Mouse (Mus musculus) neural tube, embryonic 13.5 days (tissue): ENCODE results near the gene Fgfbp1. TPM values are rescaled to one million over a fixed set of nuclear protein-coding genes. Genes with fewer than 3 reads are reported as not detected.

Source experiments
- ATAC-seq: fragments of 200-750 bp; cut with Nextera tagmentation; 2 replicates; pipeline ENCODE4 v1.8.0; 2017; ENCODE audit warnings: low read depth, mild to moderate bottlenecking, moderate TSS enrichment, moderate library complexity
- H3K27ac ChIP-seq: fragments of 300-500 bp; sonication (generic); replicated peaks from 2 replicates; pipeline ENCODE4 v1.5.1; 2015; ENCODE audit warnings: moderate library complexity, mild to moderate bottlenecking, inconsistent platforms
- H3K27me3 ChIP-seq: fragments of 300-500 bp; sonication (generic); 2 replicates; pipeline ENCODE4 v1.6.1; 2015; ENCODE audit warnings: mild to moderate bottlenecking, inconsistent platforms
- H3K36me3 ChIP-seq: fragments of 300-500 bp; sonication (generic); 2 replicates; pipeline ENCODE4 v1.6.1; 2015; ENCODE audit warnings: mild to moderate bottlenecking, inconsistent platforms
- H3K4me1 ChIP-seq: fragments of 300-500 bp; sonication (generic); replicated peaks from 2 replicates; pipeline ENCODE4 v1.6.1; 2015; ENCODE audit warnings: inconsistent platforms
- H3K4me2 ChIP-seq: fragments of 300-500 bp; sonication (generic); 2 replicates; pipeline ENCODE4 v1.6.1; 2015; ENCODE audit warnings: inconsistent platforms, mild to moderate bottlenecking, moderate library complexity
- H3K4me3 ChIP-seq: fragments of 300-500 bp; sonication (generic); 2 replicates; pipeline ENCODE4 v1.5.1; 2015; ENCODE audit warnings: mild to moderate bottlenecking, inconsistent platforms
- H3K9ac ChIP-seq: fragments of 300-500 bp; sonication (generic); 2 replicates; pipeline ENCODE4 v1.6.1; 2015; ENCODE audit warnings: moderate library complexity, mild to moderate bottlenecking, inconsistent platforms
- H3K9me3 ChIP-seq: fragments of 300-500 bp; sonication (generic); 2 replicates; pipeline ENCODE4 v1.6.1; 2016; ENCODE audit warnings: inconsistent platforms
- WGBS: fragments of 180-500 bp; shearing (Covaris S2); methylation state at CpG from one replicate; pipeline ENCODE4 v1.1.7; 2015; 5-methylcytosine and 5-hydroxymethylcytosine counted together
- polyA plus RNA-seq: library from polyadenylated mRNA; unstranded; fragments of >200 nt; fragmentation: Nextera tagmentation; extraction: Ambion mirVana; gene quantifications from 2 replicates; pipeline ENCODE4 v1.2.1, GENCODE M21; 2015

Gene Fgfbp1
- 4.8 and 5.3 TPM in 2 replicates for polyA plus RNA-seq

DNA sequence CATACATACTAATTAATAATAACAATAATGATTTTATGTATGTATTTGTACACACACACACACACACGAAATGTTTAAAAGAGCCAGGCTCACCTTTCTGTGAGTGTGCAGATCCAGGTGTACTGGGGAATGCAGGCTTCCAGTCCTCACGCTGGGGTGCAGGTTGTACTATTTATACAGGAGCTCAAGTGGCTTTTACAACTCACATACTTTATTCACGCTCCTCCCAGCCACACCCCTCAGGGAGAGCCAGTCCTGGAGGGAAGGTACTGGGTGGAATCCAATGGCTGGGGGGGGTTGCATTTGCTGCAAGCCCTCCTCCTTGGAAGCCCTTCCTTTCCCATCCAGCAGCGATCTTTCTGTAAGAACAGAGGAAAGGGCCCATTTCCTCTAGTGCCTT is at the start of gene Fgfbp1:
Fgfbp1 (minus strand) TSS at position 160 of the 400 bp plus-strand sequence.
- no peak for ATAC-seq
- Histone ChIP-seq H3K4me2 (no peak within 1 kb of the TSS), H3K27me3 (no peaks in the 10 kb centered on the region), H3K4me1 (no peaks in the 10 kb centered on the region), H3K27ac (no peak within 1 kb of the TSS), H3K36me3 (no peaks in the 10 kb centered on the region), H3K4me3 (no peak within 1 kb of the TSS), H3K9ac (no peak within 1 kb of the TSS), H3K9me3 (no peaks in the 10 kb centered on the region)
- 63% methylated on average over 4 of the region's 4 CpGs for WGBS

GRCm38 (mm10) chr5:43998295-43998989 is 16.9 kb upstream of the Fgfbp1 start:
- peaks cover 20% of the 10 kb centered on the region for H3K36me3 ChIP-seq
- H3K27me3 ChIP-seq, result no peaks in the 10 kb centered on the region
- H3K4me1 ChIP-seq, result no peaks in the 10 kb centered on the region
- ATAC-seq, result no peak
- H3K4me2 ChIP-seq, result no peak overlapping the region
- H3K4me3 ChIP-seq, result no peak overlapping the region
- H3K9me3 ChIP-seq, result no peaks in the 10 kb centered on the region
- H3K27ac ChIP-seq, result no peak overlapping the region
- WGBS, result 95% methylated on average over 9 of the region's 9 CpGs
- no peak overlapping the region for H3K9ac ChIP-seq

- no peaks in the 10 kb centered on the region for H3K9me3 ChIP-seq
- H3K4me1 ChIP-seq, result no peaks in the 10 kb centered on the region
- H3K4me2 ChIP-seq, result no peak overlapping the region
- H3K9ac ChIP-seq, result no peak overlapping the region
- no peak for ATAC-seq
- H3K36me3 ChIP-seq, result peaks cover 18% of the 10 kb centered on the region
- WGBS, result 92% methylated on average over 8 of the region's 8 CpGs
- H3K27me3 ChIP-seq, result no peaks in the 10 kb centered on the region
- H3K27ac ChIP-seq, result no peak overlapping the region
- no peak overlapping the region for H3K4me3 ChIP-seq
Observed at GRCm38 (mm10) chr5:43997626-43998025, 16.0 kb upstream of the Fgfbp1 start.

DNA sequence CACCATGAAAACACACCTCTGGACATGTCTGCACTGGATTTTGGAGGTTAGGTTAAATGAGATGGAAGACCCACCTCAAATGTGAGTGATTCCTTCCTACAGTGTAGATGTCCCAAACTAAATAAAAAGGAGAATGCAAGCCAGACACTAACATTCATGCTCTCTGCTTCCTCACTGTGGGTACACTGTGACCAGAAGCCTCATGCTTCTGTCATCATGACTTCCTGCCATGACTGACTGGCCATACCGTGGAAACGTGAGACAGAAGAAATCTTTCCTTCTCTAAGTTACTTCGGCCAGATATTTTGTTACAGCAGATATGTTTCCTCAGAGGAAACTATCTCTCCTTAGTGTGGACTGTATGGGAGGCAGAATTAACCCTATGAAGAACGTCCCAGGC is 14.6 kb upstream of the Fgfbp1 start:
- H3K27me3 ChIP-seq, result no peaks in the 10 kb centered on the region
- no peak for ATAC-seq

GRCm38 (mm10) chr5:43994981-43995380 is 13.4 kb upstream of the Fgfbp1 start:
- 91% methylated on average over 2 of the region's 2 CpGs for WGBS
- H3K9me3 ChIP-seq, result no peaks in the 10 kb centered on the region
- no peak overlapping the region for H3K4me3 ChIP-seq
- H3K4me1 ChIP-seq, result no peaks in the 10 kb centered on the region
- no peaks in the 10 kb centered on the region for H3K27me3 ChIP-seq
- H3K4me2 ChIP-seq, result no peak overlapping the region
- H3K9ac ChIP-seq, result no peak overlapping the region
- ATAC-seq, result no peak
- no peak overlapping the region for H3K27ac ChIP-seq
- 0 out of 2 replicates have a peak, but pooled peaks cover 3% of the 10 kb centered on the region for H3K36me3 ChIP-seq

More for the DNA sequence above, 14.6 kb upstream of the Fgfbp1 start:
- no peak overlapping the region for H3K27ac ChIP-seq
- 85% methylated on average over 4 of the region's 4 CpGs for WGBS
- no peak overlapping the region for H3K9ac ChIP-seq
- H3K9me3 ChIP-seq, result no peaks in the 10 kb centered on the region
- H3K36me3 ChIP-seq, result peaks cover 8% of the 10 kb centered on the region
- no peaks in the 10 kb centered on the region for H3K4me1 ChIP-seq
- H3K4me2 ChIP-seq, result no peak overlapping the region
- H3K4me3 ChIP-seq, result no peak overlapping the region

GRCm38 (mm10) chr5:43990316-43990715 is 8.7 kb upstream of the Fgfbp1 start:
- Histone ChIP-seq H3K4me1 (no peaks in the 10 kb centered on the region), H3K9me3 (no peaks in the 10 kb centered on the region), H3K36me3 (no peaks in the 10 kb centered on the region), H3K4me3 (no peak overlapping the region), H3K4me2 (no peak overlapping the region), H3K27ac (no peak overlapping the region), H3K27me3 (no peaks in the 10 kb centered on the region), H3K9ac (no peak overlapping the region)
- no peak; the same call in 1 of the 2 replicates for ATAC-seq
- WGBS, result 52% methylated on average over 6 of the region's 6 CpGs

- Histone ChIP-seq H3K9ac (no peak overlapping the region), H3K27ac (no peak overlapping the region), H3K4me3 (no peak overlapping the region), H3K4me1 (no peaks in the 10 kb centered on the region), H3K4me2 (no peak overlapping the region), H3K36me3 (no peaks in the 10 kb centered on the region), H3K9me3 (no peaks in the 10 kb centered on the region), H3K27me3 (no peaks in the 10 kb centered on the region)
- no peak for ATAC-seq
- WGBS, result 82% methylated on average over 5 of the region's 5 CpGs
Observed at GRCm38 (mm10) chr5:43989017-43989416, 7.4 kb upstream of the Fgfbp1 start.

DNA sequence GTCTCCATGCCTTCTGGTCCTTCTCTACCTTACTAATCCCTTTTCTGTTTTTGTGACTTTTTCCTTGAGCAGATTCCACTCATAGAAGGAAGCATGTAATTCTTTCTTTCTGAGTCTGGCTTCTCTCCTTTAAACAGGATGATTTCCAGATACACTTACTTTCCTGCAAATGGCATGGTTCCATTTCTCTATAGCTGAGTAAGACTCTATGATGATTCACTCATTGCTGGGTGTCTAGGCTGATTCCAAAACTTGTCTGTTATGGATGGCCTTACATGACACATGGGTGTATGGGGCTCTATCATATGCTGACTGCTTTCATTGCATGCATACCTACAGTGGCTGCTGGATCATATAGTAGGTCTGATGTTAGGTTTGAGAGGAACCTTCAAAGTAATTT is 4.6 kb upstream of the Fgfbp1 start:
- Histone ChIP-seq H3K36me3 (no peaks in the 10 kb centered on the region), H3K27me3 (no peaks in the 10 kb centered on the region), H3K27ac (no peak overlapping the region), H3K4me1 (no peaks in the 10 kb centered on the region), H3K9ac (no peak overlapping the region), H3K9me3 (no peaks in the 10 kb centered on the region), H3K4me3 (no peak overlapping the region), H3K4me2 (no peak overlapping the region)
- no peak for ATAC-seq

DNA sequence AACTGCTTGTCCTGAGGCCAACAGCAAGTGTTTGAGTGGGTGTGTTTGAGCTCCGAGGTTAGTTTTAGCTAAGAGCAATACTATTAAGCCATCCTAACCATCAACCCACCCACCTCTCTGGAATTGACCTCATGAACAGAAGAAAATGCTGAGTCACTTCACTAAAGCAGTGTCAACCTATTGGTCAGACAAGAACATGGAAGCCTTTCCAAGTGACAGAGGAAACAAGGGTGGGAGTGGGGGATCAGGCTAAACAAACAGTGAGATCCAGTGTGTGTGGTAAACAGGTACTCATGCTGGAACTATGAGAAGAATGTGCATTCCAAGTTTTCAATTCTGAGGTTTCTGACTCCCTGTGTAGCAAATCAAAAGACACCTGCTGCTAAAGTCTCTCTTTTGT is 1.3 kb upstream of the Fgfbp1 start:
- Histone ChIP-seq H3K4me1 (no peaks in the 10 kb centered on the region), H3K36me3 (no peaks in the 10 kb centered on the region), H3K9me3 (no peaks in the 10 kb centered on the region), H3K27me3 (no peaks in the 10 kb centered on the region), H3K9ac (no peak overlapping the region), H3K4me2 (no peak overlapping the region), H3K27ac (no peak overlapping the region), H3K4me3 (no peak overlapping the region)
- no peak for ATAC-seq
- WGBS, result 65% methylated on average over 1 of the region's 1 CpGs

GRCm38 (mm10) chr5:43980397-43980796 is 1.2 kb downstream of the Fgfbp1 start:
- H3K27me3 ChIP-seq, result no peaks in the 10 kb centered on the region
- no peak overlapping the region for H3K4me2 ChIP-seq
- H3K4me3 ChIP-seq, result no peak overlapping the region
- no peaks in the 10 kb centered on the region for H3K4me1 ChIP-seq
- no peaks in the 10 kb centered on the region for H3K9me3 ChIP-seq
- ATAC-seq, result no peak
- H3K27ac ChIP-seq, result no peak overlapping the region
- 83% methylated on average over 2 of the region's 2 CpGs for WGBS
- H3K9ac ChIP-seq, result no peak overlapping the region
- H3K36me3 ChIP-seq, result no peaks in the 10 kb centered on the region

- Histone ChIP-seq H3K4me1 (no peaks in the 10 kb centered on the region), H3K4me2 (no peak overlapping the region), H3K4me3 (no peak overlapping the region), H3K27ac (no peak overlapping the region), H3K9me3 (no peaks in the 10 kb centered on the region), H3K36me3 (no peaks in the 10 kb centered on the region), H3K9ac (no peak overlapping the region), H3K27me3 (no peaks in the 10 kb centered on the region)
- ATAC-seq, result no peak
- WGBS, result 76% methylated on average over 1 of the region's 1 CpGs
Observed at GRCm38 (mm10) chr5:43976821-43977561, 4.6 kb downstream of the Fgfbp1 start.

DNA sequence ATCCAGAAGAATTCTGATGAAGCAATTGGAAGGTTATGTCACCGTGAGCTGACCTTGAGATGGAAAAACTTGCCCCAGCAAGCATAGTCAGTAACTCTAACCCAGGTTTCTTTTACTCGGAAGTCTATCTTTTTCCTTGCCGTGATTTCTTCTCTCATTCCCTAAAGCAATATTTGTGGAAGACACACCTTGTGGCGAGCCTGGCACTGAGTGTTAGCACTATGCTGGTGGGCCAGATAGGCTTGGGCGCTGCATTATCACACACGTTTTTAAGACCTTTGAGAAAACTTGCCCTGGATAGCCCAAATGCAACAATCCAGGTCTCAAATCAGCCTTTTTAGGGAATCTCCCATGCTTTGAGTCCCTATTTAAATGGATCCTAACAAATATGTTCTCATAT is 7.4 kb downstream of the Fgfbp1 start:
- Histone ChIP-seq H3K27ac (no peak overlapping the region), H3K36me3 (no peaks in the 10 kb centered on the region), H3K9ac (no peak overlapping the region), H3K27me3 (no peaks in the 10 kb centered on the region), H3K4me1 (no peaks in the 10 kb centered on the region), H3K4me3 (no peak overlapping the region), H3K4me2 (no peak overlapping the region), H3K9me3 (no peaks in the 10 kb centered on the region)
- 88% methylated on average over 6 of the region's 6 CpGs for WGBS
- no peak for ATAC-seq
